Mouse (Mus musculus): ENCODE data around the gene Ctsw.

Gene Ctsw

DNA sequence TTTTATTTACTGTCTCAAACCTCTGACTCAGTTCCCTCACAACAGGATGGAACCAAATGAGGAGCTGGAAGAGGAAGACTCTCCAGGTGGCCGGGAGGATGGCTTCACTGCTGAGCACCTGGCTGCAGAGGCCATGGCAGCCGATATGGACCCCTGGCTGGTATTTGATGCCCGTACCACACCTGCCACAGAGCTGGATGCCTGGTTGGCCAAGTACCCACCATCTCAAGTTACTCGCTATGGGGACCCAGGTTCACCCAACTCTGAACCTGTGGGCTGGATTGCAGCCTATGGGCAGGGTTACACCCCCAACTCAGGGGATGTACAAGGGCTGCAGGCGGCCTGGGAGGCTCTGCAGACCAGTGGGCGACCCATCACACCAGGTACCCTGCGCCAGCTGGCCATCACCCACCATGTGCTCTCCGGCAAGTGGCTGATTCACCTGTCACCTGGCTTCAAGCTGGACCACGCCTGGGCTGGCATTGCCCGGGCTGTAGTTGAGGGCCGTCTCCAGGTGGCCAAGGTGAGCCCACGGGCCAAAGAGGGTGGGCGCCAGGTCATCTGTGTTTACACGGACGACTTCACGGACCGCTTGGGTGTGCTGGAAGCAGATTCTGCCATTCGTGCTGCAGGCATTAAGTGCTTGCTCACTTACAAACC lies 42.3 kb downstream of the Ctsw start:
- H3K4me3 ChIP-seq (replicated peaks; ENCODE audit: low read length): peak overlapping the region; percentile 95
- H3K9me3 ChIP-seq (ENCODE audit: low read length): no peaks in the 10 kb centered on the region
- TF ChIP-seq CTCF (conservative IDR thresholded peaks at IDR 0.05; ENCODE audit: low read length) (no peak), NANOG (IDR thresholded peaks at IDR 0.05; ENCODE audit: borderline replicate concordance, low read length) (no peak), POU5F1 (IDR thresholded peaks at IDR 0.05; ENCODE audit: borderline replicate concordance, low read length) (no peak)
- peaks cover 48% of the 10 kb centered on the region for H3K4me1 ChIP-seq (replicated peaks; ENCODE audit: low read depth, low read length)
- peaks cover 42% of the 10 kb centered on the region for H3K36me3 ChIP-seq (ENCODE audit: insufficient read depth, low read length)
- H3K27me3 ChIP-seq (ENCODE audit: insufficient read depth, low read length): no peaks in the 10 kb centered on the region

DNA sequence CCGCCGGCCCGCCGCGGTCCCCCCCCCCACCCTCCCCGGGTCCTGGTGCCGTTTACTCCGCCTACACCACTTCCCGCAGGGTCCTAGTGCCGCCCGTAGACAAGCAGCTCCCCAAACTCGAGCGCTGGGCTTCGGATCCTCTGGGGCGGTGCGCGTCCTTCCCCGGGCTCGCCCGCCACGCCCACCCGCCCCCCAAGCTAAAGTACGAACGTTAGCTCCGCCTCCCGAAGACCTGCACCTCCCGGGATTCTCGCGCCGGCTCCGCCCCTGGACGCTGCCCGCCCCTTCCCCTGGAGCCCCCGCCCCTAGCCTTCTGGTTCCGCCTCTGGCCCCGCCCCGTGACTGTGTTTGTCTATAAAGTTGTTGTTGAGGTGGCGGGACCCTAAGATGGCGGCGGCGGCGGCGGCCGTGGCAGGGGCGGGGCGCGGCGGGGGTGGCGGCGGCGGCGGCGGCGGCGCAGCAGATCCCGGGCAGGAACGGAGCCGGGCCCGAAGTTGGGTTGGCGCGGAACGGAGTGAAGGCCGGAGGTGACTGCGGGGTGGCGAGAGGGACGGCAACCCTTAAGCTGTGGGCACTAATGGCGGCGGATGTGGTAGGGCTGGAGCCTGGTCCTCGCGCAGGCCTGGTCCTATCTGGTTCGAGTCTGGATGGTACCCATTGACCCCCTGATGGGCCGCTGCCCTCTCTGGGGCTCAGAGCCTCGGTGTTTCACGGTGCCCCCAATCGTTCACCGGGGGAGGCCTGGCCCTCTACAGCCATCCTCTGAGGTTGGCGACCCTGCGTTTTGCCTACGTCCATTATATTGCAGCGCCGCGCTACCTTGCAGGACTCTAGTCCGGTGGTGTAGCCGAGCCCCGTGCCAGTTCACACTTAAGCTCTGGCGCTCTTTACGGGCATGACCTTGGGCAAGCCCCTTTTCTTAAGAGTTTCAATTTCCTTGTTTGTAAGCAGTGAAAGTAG lies 43.2 kb downstream of the Ctsw start, which contains the start of the genes Drap1 and AI837181:
TSS of gene Drap1 (minus strand) at position 198 of the 960 bp plus-strand sequence.
TSS of gene AI837181 (plus strand) at position 363 of the 960 bp plus-strand sequence.
- Histone ChIP-seq H3K27me3 (ENCODE audit: insufficient read depth, low read length) (no peaks in the 10 kb centered on the region), H3K36me3 (ENCODE audit: insufficient read depth, low read length) (peaks cover 52% of the 10 kb centered on the region), H3K4me3 (replicated peaks; ENCODE audit: low read length) (peak within 1 kb of the TSS; percentile 95), H3K9me3 (ENCODE audit: low read length) (no peaks in the 10 kb centered on the region), H3K4me1 (replicated peaks; ENCODE audit: low read depth, low read length) (peaks cover 53% of the 10 kb centered on the region)
- TF ChIP-seq CTCF (conservative IDR thresholded peaks at IDR 0.05; ENCODE audit: low read length): no peak
- TF ChIP-seq POU5F1 (IDR thresholded peaks at IDR 0.05; ENCODE audit: borderline replicate concordance, low read length): no peak
- TF ChIP-seq NANOG (IDR thresholded peaks at IDR 0.05; ENCODE audit: borderline replicate concordance, low read length): no peak

DNA sequence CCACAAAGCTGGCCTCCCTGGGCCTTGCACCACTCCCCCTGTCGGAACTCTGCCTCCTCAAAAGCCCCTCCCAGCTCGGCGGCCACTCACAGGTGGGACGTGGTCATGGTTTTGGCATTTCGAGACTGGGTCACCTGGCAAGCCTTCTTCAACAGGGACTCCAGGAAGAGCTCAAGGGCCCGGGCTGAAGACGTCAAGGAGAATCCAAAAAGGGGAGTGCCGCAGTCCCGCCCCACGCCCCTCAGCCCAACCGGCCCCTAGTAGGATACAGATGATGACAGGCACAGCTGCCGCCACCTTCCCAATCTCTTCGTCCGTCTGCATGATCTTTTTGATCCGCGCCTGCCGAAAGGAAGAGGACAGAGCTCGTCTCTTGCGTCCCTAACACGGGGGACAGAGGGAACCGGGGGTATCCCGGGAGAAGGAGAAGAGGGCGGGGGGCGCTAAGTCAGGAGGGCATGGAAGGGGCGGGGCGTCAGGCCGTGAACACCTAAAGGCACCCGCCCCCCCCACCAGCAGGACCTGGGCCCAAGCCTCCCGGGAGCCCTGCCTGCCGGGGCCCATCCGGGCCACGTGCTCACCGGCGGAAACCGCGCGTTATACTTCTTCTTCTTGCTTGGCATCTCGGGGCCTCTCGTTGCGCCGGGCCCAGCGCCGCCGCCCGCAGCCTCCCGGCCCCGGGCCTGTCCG lies 44.1 kb downstream of the Ctsw start:
- TF ChIP-seq CTCF (conservative IDR thresholded peaks at IDR 0.05; ENCODE audit: low read length): no peak
- TF ChIP-seq POU5F1 (IDR thresholded peaks at IDR 0.05; ENCODE audit: borderline replicate concordance, low read length): no peak
- TF ChIP-seq NANOG (IDR thresholded peaks at IDR 0.05; ENCODE audit: borderline replicate concordance, low read length): no peak
- peaks cover 53% of the 10 kb centered on the region for H3K4me1 ChIP-seq (replicated peaks; ENCODE audit: low read depth, low read length)
- no peaks in the 10 kb centered on the region for H3K27me3 ChIP-seq (ENCODE audit: insufficient read depth, low read length)
- peak overlapping the region; percentile 92 for H3K4me3 ChIP-seq (replicated peaks; ENCODE audit: low read length)
- H3K36me3 ChIP-seq (ENCODE audit: insufficient read depth, low read length): peaks cover 54% of the 10 kb centered on the region
- no peaks in the 10 kb centered on the region for H3K9me3 ChIP-seq (ENCODE audit: low read length)

DNA sequence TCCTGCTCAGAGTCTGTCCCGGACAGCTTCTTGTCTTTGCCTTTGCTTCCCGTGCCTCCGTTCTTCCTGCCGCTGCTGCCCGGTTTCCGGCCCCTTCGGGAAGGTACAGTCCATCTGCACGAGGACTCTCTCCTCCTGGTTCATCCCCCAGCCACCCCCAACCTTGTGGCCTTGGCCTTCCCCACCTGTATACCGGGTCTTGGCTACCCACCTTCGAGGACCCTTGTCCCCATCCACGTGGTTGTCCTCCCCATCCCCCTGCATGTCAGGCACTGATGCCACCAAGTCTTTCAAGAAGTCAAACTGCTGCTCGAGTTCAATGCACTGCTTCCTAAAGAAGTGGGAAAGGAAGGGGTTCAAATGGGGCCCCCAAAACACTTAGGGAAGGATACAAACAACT lies 44.7 kb downstream of the Ctsw start:
- peaks cover 54% of the 10 kb centered on the region for H3K36me3 ChIP-seq (ENCODE audit: insufficient read depth, low read length)
- H3K4me3 ChIP-seq (replicated peaks; ENCODE audit: low read length): peak overlapping the region; percentile 92
- no peaks in the 10 kb centered on the region for H3K27me3 ChIP-seq (ENCODE audit: insufficient read depth, low read length)
- TF ChIP-seq CTCF (conservative IDR thresholded peaks at IDR 0.05; ENCODE audit: low read length) (no peak), NANOG (IDR thresholded peaks at IDR 0.05; ENCODE audit: borderline replicate concordance, low read length) (no peak), POU5F1 (IDR thresholded peaks at IDR 0.05; ENCODE audit: borderline replicate concordance, low read length) (no peak)
- H3K9me3 ChIP-seq (ENCODE audit: low read length): no peaks in the 10 kb centered on the region
- H3K4me1 ChIP-seq (replicated peaks; ENCODE audit: low read depth, low read length): peaks cover 53% of the 10 kb centered on the region

DNA sequence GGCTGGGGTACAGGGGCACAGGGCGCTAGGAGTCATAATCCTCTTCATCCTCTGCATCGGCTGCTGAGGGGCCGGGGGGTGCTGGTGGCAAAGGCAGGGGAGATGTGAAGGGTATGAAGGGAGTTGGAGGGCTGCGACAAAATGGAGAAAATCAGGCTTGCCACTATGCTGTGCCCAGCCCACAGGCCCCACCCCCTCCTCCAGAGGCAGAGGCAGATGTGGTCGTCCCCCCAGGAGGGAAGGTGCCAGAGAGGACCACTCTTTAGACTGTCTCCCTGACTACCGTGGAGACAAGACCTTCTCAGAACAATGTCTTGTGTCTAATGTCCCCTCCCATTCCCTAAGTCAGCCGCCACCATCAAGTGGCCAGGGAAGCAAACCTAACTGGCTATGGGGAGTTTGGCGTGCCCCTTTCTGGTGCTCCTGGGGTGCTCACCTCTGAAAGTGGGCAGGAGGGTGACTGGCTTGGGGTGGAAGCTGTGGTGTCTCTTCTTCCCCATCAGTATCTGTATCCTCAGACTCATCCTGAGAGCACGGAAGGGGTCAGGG lies 45.3 kb downstream of the Ctsw start:
- Histone ChIP-seq H3K9me3 (ENCODE audit: low read length) (no peaks in the 10 kb centered on the region), H3K4me1 (replicated peaks; ENCODE audit: low read depth, low read length) (peaks cover 58% of the 10 kb centered on the region), H3K27me3 (ENCODE audit: insufficient read depth, low read length) (no peaks in the 10 kb centered on the region), H3K4me3 (replicated peaks; ENCODE audit: low read length) (peak overlapping the region; percentile 92), H3K36me3 (ENCODE audit: insufficient read depth, low read length) (peaks cover 54% of the 10 kb centered on the region)
- TF ChIP-seq POU5F1 (IDR thresholded peaks at IDR 0.05; ENCODE audit: borderline replicate concordance, low read length): no peak
- TF ChIP-seq CTCF (conservative IDR thresholded peaks at IDR 0.05; ENCODE audit: low read length): no peak
- no peak for TF ChIP-seq NANOG (IDR thresholded peaks at IDR 0.05; ENCODE audit: borderline replicate concordance, low read length)

DNA sequence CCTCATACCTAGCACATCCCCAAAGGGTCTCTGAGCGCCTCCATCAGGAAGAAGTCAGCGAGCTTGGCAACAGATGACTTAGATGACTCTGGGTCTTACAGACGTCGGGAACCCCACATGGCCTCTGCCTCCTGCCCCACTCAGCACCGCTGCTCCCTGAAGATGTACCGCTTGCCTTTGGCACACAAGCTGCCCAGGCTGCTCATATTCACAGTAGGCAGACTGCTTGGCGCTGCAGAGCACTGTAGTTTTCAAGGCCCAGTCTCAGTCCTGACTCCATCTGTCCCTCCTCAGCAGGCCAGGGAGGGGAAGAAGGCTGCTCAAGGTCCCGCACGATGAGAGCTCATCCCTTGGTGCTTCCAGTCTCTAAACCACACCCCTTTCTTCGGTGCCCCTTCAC lies 46.0 kb downstream of the Ctsw start:
- no peaks in the 10 kb centered on the region for H3K9me3 ChIP-seq (ENCODE audit: low read length)
- no peak for TF ChIP-seq CTCF (conservative IDR thresholded peaks at IDR 0.05; ENCODE audit: low read length)
- TF ChIP-seq POU5F1 (IDR thresholded peaks at IDR 0.05; ENCODE audit: borderline replicate concordance, low read length): no peak
- no peak for TF ChIP-seq NANOG (IDR thresholded peaks at IDR 0.05; ENCODE audit: borderline replicate concordance, low read length)
- peaks cover 59% of the 10 kb centered on the region for H3K4me1 ChIP-seq (replicated peaks; ENCODE audit: low read depth, low read length)
- no peaks in the 10 kb centered on the region for H3K27me3 ChIP-seq (ENCODE audit: insufficient read depth, low read length)
- H3K4me3 ChIP-seq (replicated peaks; ENCODE audit: low read length): peak overlapping the region; percentile 29
- peaks cover 53% of the 10 kb centered on the region for H3K36me3 ChIP-seq (ENCODE audit: insufficient read depth, low read length)

DNA sequence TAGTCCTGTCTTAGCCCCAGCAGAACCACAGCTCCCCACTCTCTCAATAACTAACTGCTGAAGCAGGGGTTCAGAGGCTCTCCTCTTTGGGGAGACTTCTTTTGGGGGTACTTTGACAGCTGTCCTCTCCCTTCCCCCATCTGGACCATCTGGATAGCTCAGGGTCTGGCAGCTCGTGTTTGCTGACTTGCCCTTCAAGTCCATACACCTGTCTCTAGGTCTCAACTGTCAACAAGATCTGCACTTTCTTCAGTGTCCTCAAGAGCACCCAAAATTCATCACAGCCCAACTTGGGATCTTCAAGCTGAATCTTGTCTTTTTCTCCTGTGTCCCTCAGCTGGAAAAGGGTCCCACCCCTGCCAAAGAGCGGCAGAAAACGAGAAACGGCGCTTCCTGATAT lies 46.5 kb downstream of the Ctsw start:
- Histone ChIP-seq H3K4me1 (replicated peaks; ENCODE audit: low read depth, low read length) (peaks cover 54% of the 10 kb centered on the region), H3K4me3 (replicated peaks; ENCODE audit: low read length) (no peak overlapping the region), H3K27me3 (ENCODE audit: insufficient read depth, low read length) (no peaks in the 10 kb centered on the region), H3K36me3 (ENCODE audit: insufficient read depth, low read length) (peaks cover 48% of the 10 kb centered on the region), H3K9me3 (ENCODE audit: low read length) (no peaks in the 10 kb centered on the region)
- TF ChIP-seq POU5F1 (IDR thresholded peaks at IDR 0.05; ENCODE audit: borderline replicate concordance, low read length) (no peak), NANOG (IDR thresholded peaks at IDR 0.05; ENCODE audit: borderline replicate concordance, low read length) (no peak), CTCF (conservative IDR thresholded peaks at IDR 0.05; ENCODE audit: low read length) (no peak)
